Mouse (Mus musculus) E14TG2a.4 (cell line): Measurements from ENCODE around the gene Ano6.
A peak's percentile ranks its signal among the peaks of the same experiment; 100 is the strongest.

ENCODE experiments used
- H3K27me3 ChIP-seq: 2 replicates; pipeline ENCODE4 v1.6.1; 2014; ENCODE audit warnings: low read length, control low read depth; ENCODE audit not compliant: insufficient read depth
- H3K36me3 ChIP-seq: 2 replicates; pipeline ENCODE4 v1.6.1; 2014; ENCODE audit warnings: low read length, control low read depth; ENCODE audit not compliant: insufficient read depth
- H3K4me1 ChIP-seq: replicated peaks from 2 replicates; pipeline ENCODE4 v1.6.1; 2014; ENCODE audit warnings: low read depth, low read length, control low read depth
- H3K4me3 ChIP-seq: replicated peaks from 2 replicates; pipeline ENCODE4 v1.5.1; 2014; ENCODE audit warnings: mild to moderate bottlenecking, low read length
- H3K9me3 ChIP-seq: 2 replicates; pipeline ENCODE4 v1.6.1; 2014; ENCODE audit warnings: low read length, control low read depth
- CTCF ChIP-seq: conservative IDR thresholded peaks from 2 replicates; pipeline ENCODE4 v1.5.1; 2014; ENCODE audit warnings: low read length
- NANOG ChIP-seq: IDR thresholded peaks from 2 replicates; pipeline ENCODE4 v1.6.1; 2014; ENCODE audit warnings: borderline replicate concordance, low read length, mixed read lengths
- POU5F1 ChIP-seq: IDR thresholded peaks from 2 replicates; pipeline ENCODE4 v1.6.1; 2014; ENCODE audit warnings: low read length, borderline replicate concordance

Ano6 gene

DNA sequence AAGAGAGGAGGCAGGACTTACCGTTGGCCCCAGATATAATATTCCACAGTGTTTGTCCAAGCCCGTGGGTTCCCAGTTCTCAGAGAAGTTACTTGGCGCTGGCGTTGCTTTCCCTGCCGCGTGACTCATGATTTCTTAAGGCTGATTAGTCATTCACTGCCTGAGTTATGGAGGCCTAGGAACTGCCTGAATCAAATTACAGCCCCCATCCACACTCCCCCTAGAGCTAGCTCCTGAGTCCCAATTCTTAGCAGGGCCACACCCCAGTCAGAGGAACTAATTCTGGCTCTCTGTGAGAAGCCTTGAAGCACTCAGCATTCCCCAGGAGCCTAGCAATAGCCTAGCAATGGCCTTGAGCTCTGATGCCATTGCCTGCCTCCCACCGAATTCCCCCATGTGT is 13.6 kb downstream of the Ano6 start:
- H3K36me3 ChIP-seq = no peaks in the 10 kb centered on the region
- TF ChIP-seq CTCF = no peak
- no peak for TF ChIP-seq POU5F1
- peak; percentile 55; the same call in 1 of the 2 replicates for TF ChIP-seq NANOG
- no peaks in the 10 kb centered on the region for H3K9me3 ChIP-seq
- H3K4me3 ChIP-seq = peak overlapping the region; percentile 46
- H3K27me3 ChIP-seq = no peaks in the 10 kb centered on the region
- peaks cover 78% of the 10 kb centered on the region for H3K4me1 ChIP-seq

DNA sequence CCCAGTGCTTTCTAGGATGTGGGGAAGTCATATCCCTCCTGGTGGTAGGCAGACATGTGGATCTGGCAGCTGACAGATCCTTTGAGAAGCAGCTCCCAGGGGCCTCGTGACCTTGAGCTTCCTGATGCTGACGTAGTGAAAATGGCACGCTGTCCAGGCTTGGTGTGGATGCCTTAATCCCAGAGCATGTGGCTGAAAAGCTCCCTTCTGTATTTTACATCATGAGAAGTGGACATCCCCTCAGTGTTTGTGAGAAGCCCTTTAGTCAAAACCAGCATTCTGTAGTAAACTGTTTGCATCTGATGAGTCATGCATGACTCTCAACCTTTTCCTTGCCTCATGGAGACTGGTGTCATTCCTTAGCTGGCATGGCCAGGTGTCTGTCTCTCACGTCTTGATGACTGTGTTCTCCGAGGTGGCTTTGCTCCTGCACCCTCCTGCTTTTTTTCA is 14.4 kb downstream of the Ano6 start:
- Histone ChIP-seq H3K4me1 (peaks cover 74% of the 10 kb centered on the region), H3K27me3 (no peaks in the 10 kb centered on the region), H3K4me3 (peak overlapping the region; percentile 46; the same call in 1 of the 2 replicates), H3K36me3 (no peaks in the 10 kb centered on the region), H3K9me3 (no peaks in the 10 kb centered on the region)
- no peak for TF ChIP-seq NANOG
- no peak for TF ChIP-seq CTCF
- no peak for TF ChIP-seq POU5F1

DNA sequence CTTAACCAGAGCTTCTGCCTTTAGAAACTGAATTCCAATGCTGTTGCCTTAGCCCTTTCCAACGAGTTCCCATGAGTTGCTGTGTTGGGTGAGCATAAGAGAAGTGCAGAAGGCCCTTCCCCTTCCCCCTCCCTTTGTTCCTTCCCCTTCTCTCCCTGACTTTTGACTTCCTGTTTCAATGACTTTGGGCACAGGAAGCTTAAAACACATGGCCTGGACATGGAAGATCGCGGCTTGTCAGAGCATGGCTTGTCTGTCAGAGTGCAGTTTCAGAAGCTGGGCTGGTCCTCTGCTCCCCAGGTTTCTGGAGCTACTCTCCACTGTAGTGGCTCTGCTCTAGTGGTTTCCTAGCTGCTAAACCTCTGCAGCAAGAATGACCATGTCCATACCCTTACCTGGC is 17.3 kb downstream of the Ano6 start:
- H3K27me3 ChIP-seq = no peaks in the 10 kb centered on the region
- peaks cover 12% of the 10 kb centered on the region; the same call in 1 of the 2 replicates for H3K36me3 ChIP-seq

DNA sequence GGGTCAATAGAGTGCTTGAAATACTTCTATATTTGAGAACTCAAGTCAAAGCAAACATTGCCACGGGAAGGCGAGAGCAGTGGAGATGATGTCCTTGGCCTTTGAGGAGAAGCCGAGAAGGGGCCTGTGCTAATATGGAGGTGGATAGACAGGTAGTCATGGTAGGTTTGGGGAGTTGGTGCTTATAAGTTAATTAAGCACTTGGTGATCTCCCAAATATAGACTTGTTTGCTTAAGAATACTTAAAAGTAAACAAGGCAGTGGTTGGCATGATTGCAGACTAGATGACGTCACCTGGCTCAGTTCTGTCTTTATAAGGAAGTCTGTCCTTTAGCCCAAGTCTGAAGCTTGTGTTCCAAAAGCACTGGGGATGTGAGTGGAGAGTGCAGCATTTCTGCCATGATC is 19.7 kb downstream of the Ano6 start:
- Histone ChIP-seq H3K4me1 (peaks cover 51% of the 10 kb centered on the region), H3K36me3 (peaks cover 12% of the 10 kb centered on the region; the same call in 1 of the 2 replicates), H3K27me3 (no peaks in the 10 kb centered on the region), H3K4me3 (no peak overlapping the region), H3K9me3 (peaks cover 8% of the 10 kb centered on the region)
- no peak for TF ChIP-seq POU5F1
- no peak for TF ChIP-seq CTCF
- TF ChIP-seq NANOG = no peak

More for the DNA sequence above, 17.3 kb downstream of the Ano6 start:
- Histone ChIP-seq H3K9me3 (peaks cover 4% of the 10 kb centered on the region), H3K4me1 (peaks cover 68% of the 10 kb centered on the region), H3K4me3 (no peak overlapping the region)
- no peak for TF ChIP-seq NANOG
- TF ChIP-seq CTCF = no peak
- no peak for TF ChIP-seq POU5F1

DNA sequence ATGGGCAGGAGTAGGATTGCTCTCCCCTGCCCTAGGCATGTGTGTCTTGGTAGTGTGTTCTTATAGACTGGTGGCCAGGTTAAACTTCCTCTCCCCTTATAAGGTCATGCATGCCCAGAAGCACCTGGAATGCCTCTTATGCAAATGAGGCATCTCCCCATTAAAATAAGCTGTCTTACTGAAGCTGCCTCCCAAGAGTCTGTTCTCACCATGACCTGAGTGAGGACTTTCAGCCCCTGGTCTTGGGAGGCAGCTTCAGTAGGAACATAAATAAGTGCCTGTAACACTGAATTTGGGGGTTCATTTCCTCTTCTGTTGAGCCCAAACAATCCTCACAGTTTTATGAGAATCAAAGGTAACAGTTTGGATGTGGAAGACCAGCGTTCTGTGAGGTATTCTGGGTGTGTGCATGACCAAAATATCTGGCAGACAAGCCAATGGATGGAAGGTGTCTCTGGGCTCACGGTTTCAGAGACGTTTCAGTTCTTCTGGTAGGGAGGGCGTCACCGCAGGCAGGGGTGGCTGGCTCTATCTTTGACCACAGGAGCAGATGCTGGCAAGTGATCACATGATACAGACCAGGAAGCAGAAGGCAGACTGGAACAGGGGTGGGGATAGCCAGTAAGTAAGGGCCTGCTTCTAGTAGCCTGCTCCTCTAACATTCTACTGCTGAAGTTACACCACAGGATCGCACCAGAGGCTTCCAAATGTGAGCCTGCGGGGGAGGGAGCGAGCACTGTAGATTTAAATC is 22.4 kb downstream of the Ano6 start:
- H3K4me1 ChIP-seq = peaks cover 48% of the 10 kb centered on the region
- TF ChIP-seq NANOG (no peak), CTCF (no peak)

DNA sequence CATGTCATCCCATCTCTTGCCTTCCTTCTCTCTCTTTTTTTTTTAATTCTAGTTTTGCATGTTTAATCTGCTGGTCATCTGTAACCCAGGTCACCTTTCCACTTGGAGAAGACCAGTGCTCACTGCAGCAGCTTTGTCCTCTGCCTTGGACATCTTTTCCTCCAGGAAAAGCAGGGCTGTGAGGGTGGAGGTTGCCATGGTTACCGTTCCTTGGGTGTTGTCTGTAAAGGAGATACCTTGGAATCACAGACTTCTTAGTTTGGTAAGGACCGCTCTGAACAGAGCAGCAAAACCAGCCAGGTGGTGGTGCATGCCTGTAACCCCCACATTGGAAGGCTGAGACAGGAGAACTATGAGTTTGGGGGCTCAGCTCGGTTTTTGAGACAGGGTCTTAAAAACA is 26.9 kb downstream of the Ano6 start:
- TF ChIP-seq NANOG (no peak), CTCF (no peak), POU5F1 (no peak)
- Histone ChIP-seq H3K4me1 (peaks cover 62% of the 10 kb centered on the region), H3K9me3 (peaks cover 8% of the 10 kb centered on the region), H3K36me3 (no peaks in the 10 kb centered on the region), H3K27me3 (no peaks in the 10 kb centered on the region), H3K4me3 (no peak overlapping the region)

More for the DNA sequence above, 22.4 kb downstream of the Ano6 start:
- Histone ChIP-seq H3K4me3 (no peak overlapping the region), H3K27me3 (no peaks in the 10 kb centered on the region), H3K36me3 (peaks cover 12% of the 10 kb centered on the region; the same call in 1 of the 2 replicates), H3K9me3 (peaks cover 8% of the 10 kb centered on the region)

DNA sequence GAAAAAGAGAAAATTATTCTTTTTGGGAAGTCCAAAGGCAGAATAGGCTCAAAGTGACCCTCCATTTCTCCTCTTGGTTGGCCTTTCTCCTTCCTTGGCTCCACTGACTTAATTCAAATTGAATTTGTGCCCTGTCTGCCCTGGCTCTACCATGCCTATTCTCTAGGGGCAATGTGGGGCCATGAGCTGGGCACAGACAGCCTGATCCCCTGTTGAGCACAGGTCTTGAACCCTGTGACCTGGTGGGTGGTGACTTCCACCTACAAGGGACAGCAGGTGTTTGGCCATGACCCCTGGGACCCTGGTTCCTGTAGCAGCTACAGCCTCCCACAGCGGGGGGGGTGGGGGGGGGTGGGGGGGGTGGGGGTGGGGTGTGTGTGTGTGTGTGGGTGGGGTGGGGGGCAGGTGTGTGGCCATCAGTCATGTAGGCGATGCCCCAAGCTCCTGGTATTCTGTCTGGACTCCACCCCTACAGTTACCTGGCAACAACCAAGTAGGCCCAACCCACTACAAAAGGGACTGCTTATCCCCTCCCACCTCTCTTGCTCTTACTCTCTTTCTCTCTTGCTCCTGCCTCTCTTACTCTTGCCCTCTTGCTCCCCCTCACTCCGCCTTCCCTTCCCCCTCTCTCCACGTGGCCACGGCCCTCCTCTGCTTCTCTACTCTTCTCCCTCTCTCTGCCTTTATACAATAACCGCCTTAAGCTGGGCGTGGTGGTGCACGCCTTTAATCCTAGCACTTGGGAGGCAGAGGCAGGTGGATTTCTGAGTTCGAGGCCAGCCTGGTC is 28.8 kb downstream of the Ano6 start:
- Histone ChIP-seq H3K27me3 (no peaks in the 10 kb centered on the region), H3K9me3 (no peaks in the 10 kb centered on the region), H3K36me3 (peaks cover 13% of the 10 kb centered on the region; the same call in 1 of the 2 replicates), H3K4me1 (peaks cover 71% of the 10 kb centered on the region), H3K4me3 (peak overlapping the region; percentile 72)
- TF ChIP-seq POU5F1 (no peak), NANOG (no peak), CTCF (no peak)

DNA sequence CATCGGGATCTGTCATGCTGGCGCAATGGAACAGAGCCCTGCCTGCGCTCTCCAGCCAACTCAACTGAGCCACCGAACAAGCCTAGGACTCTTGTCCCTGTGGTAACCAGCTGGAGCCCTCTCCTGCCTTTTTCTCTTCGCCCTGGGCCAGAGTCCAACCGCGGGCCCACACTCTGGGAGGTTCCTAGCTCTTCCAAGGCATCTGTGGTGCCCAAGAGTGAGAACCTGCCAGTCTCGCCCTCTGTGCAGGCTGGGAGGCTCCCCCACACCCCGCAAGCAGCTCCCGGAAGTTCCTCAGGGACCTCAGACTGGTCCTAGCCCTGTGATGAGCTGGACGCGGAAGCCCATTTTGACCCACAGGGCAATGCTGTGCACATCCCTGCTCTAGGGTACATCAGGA is 29.5 kb downstream of the Ano6 start:
- H3K4me1 ChIP-seq = peaks cover 75% of the 10 kb centered on the region
- no peaks in the 10 kb centered on the region for H3K9me3 ChIP-seq
- peaks cover 20% of the 10 kb centered on the region; the same call in 1 of the 2 replicates for H3K36me3 ChIP-seq
- H3K4me3 ChIP-seq = peak overlapping the region; percentile 72
- TF ChIP-seq CTCF = no peak
- TF ChIP-seq NANOG = no peak
- no peak for TF ChIP-seq POU5F1
- H3K27me3 ChIP-seq = no peaks in the 10 kb centered on the region
